Mouse (Mus musculus) heart, embryonic 16.5 days (tissue): ENCODE data around the gene Ddah1. TPM values are rescaled to one million over a fixed set of nuclear protein-coding genes. Genes with fewer than 3 reads are reported as not detected.
"Not testable (repeated sequence)": the region's sequence is repeated elsewhere in the genome, so short reads cannot be mapped to it uniquely, and the experiment has no call there.

Source experiments
- ATAC-seq: fragments of 200-750 bp; cut with Nextera tagmentation; replicated peaks from 2 replicates; pipeline ENCODE4 v1.8.0; 2017; ENCODE audit warnings: moderate number of reproducible peaks; ENCODE audit not compliant: insufficient read depth, low FRiP score; ENCODE audit errors: extremely low read depth
- H3K27ac ChIP-seq: fragments of 300-500 bp; sonication (generic); 2 replicates; pipeline ENCODE4 v1.5.1; 2014; ENCODE audit warnings: mild to moderate bottlenecking, low read length, control low read depth, moderate library complexity
- H3K27me3 ChIP-seq: fragments of 300-500 bp; sonication (generic); 2 replicates; pipeline ENCODE4 v1.6.1; 2014; ENCODE audit warnings: low read length, mixed read lengths; ENCODE audit not compliant: control insufficient read depth, insufficient read depth
- H3K36me3 ChIP-seq: fragments of 300-500 bp; sonication (generic); 2 replicates; pipeline ENCODE4 v1.6.1; 2014; ENCODE audit not compliant: control insufficient read depth, insufficient read depth
- H3K4me1 ChIP-seq: fragments of 300-500 bp; sonication (generic); 2 replicates; pipeline ENCODE4 v1.6.1; 2014; ENCODE audit warnings: low read length, mixed read lengths; ENCODE audit not compliant: control insufficient read depth, insufficient read depth
- H3K4me2 ChIP-seq: fragments of 300-500 bp; sonication (generic); 2 replicates; pipeline ENCODE4 v1.6.1; 2014; ENCODE audit warnings: low read depth, mild to moderate bottlenecking, control low read depth, low read length
- H3K4me3 ChIP-seq: fragments of 300-500 bp; sonication (generic); 2 replicates; pipeline ENCODE4 v1.5.1; 2014; ENCODE audit warnings: mild to moderate bottlenecking, control low read depth, low read length
- H3K9ac ChIP-seq: fragments of 300-500 bp; sonication (generic); 2 replicates; pipeline ENCODE4 v1.6.1; 2014; ENCODE audit warnings: low read length, control low read depth
- H3K9me3 ChIP-seq: fragments of 300-500 bp; sonication (generic); replicated peaks from 2 replicates; pipeline ENCODE4 v1.6.1; 2016; ENCODE audit warnings: low read length; ENCODE audit not compliant: control insufficient read depth
- WGBS: fragments of 180-500 bp; shearing (Covaris S2); extraction: QIAGEN DNeasy Blood & Tissue Kit; methylation state at CpG from one replicate; pipeline ENCODE4 v1.1.7; 2014; 5-methylcytosine and 5-hydroxymethylcytosine counted together
- polyA plus RNA-seq: library from polyadenylated mRNA; unstranded; fragments of >200 nt; fragmentation: Nextera tagmentation; extraction: Ambion mirVana; gene quantifications from 2 replicates; pipeline ENCODE4 v1.2.1, GENCODE M21; 2015

The Ddah1 gene
- polyA plus RNA-seq, 1 experiment from 2014 or later: 17.4 TPM

DNA sequence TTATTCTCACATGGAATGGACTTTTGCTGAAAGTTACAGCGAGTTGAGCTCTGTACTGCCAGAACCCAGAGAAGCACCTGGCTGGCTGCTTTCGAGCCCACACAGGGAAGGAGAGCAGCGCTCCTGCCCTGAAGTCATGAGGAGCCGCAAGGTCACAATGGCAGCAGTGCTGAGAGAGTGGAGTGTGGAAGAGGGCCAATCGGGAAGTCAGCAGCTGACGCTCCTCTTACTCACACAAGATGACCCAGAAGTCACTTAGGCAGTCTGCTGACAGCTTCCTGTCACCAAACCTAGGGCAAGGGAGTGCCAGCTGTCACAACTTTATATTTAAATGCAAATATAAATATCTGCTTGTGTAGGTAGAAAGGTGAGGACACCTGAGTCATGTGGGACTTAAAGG lies 154.8 kb downstream of the Ddah1 start:
- ATAC-seq: no peak

DNA sequence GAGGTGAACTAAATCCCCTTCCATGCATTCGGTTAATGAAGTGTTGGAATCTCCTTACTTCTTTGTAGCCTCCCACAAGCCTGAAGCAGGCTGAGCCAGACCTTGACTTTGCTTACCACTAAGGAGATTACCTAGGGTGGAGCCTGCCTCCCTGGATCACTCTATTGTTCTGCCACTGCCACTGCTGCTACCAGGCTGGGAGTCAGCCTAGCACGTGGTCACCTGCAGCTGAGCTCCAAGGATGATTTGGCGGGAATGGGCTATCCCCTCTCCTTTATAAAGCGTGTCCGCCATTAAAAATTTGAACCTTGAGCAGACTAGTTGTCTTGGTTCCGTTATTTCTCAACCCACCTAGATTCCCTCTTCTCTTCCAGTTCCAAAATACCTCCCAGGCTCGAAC lies 155.5 kb downstream of the Ddah1 start:
- not testable (repeated sequence) for H3K4me3 ChIP-seq, H3K4me2 ChIP-seq, H3K4me1 ChIP-seq, H3K9me3 ChIP-seq, H3K9ac ChIP-seq, H3K27me3 ChIP-seq, H3K36me3 ChIP-seq, ATAC-seq, H3K27ac ChIP-seq
- 78% methylated on average over 7 of the region's 7 CpGs for WGBS

More for the DNA sequence above, 154.8 kb downstream of the Ddah1 start:
- Histone ChIP-seq H3K27me3 (no peaks in the 10 kb centered on the region), H3K9me3 (peaks cover 1% of the 10 kb centered on the region), H3K36me3 (no peaks in the 10 kb centered on the region), H3K4me1 (peaks cover 4% of the 10 kb centered on the region), H3K4me3 (no peak overlapping the region), H3K27ac (no peak overlapping the region), H3K4me2 (no peak overlapping the region), H3K9ac (no peak overlapping the region)
- 63% methylated on average over 6 of the region's 6 CpGs for WGBS

DNA sequence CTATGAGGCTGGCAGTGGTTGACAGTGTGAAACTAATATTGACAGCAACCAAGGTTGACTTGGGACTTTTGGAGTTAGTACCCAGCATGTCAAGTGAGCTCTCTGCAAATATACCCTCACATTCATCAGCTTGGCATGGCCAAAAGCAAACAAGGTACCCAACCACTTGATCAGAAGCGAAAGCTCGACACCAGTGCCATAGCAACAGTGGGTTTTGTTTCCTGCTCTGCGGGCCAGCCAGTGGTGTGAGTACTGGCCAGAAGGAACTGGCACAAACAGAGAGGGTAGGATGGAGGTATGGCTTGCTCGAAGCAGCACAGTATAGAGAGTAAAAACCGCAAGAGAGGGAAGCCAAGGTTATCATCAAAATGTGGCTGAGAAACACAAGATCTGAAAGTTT lies 157.9 kb downstream of the Ddah1 start:
- no peaks in the 10 kb centered on the region for H3K27me3 ChIP-seq
- no peaks in the 10 kb centered on the region for H3K36me3 ChIP-seq
- H3K4me3 ChIP-seq: no peak overlapping the region
- H3K27ac ChIP-seq: no peak overlapping the region
- H3K4me2 ChIP-seq: no peak overlapping the region
- H3K9ac ChIP-seq: no peak overlapping the region
- 85% methylated on average over 5 of the region's 5 CpGs for WGBS
- peaks cover 4% of the 10 kb centered on the region for H3K4me1 ChIP-seq
- no peak for ATAC-seq
- H3K9me3 ChIP-seq: peaks cover 7% of the 10 kb centered on the region

DNA sequence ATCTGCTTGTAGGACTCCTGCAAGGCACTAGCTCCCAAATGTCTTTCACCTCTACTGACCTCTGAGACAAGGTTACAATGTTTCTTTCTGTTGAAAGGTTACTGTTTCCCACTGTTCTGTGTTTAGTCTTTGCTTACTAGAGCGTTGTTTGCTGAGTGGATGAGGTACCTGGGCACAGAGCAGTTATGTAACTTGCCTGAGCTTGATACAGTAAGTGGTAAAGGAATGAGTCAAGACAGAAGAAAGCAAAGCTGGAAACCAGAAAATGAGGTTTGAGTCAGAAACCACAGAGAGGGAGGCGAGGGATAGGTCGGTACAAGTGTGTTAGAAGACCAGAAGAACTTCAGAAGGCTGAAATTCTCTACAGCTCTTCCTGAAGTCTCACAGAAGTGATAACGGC lies 158.4 kb downstream of the Ddah1 start:
- 61% methylated on average over 4 of the region's 4 CpGs for WGBS
- Histone ChIP-seq H3K27ac (no peak overlapping the region), H3K4me1 (peaks cover 4% of the 10 kb centered on the region), H3K27me3 (no peaks in the 10 kb centered on the region), H3K9me3 (peaks cover 7% of the 10 kb centered on the region), H3K4me3 (no peak overlapping the region), H3K36me3 (no peaks in the 10 kb centered on the region), H3K4me2 (no peak overlapping the region), H3K9ac (no peak overlapping the region)
- ATAC-seq: no peak; the same call in 1 of the 2 replicates

DNA sequence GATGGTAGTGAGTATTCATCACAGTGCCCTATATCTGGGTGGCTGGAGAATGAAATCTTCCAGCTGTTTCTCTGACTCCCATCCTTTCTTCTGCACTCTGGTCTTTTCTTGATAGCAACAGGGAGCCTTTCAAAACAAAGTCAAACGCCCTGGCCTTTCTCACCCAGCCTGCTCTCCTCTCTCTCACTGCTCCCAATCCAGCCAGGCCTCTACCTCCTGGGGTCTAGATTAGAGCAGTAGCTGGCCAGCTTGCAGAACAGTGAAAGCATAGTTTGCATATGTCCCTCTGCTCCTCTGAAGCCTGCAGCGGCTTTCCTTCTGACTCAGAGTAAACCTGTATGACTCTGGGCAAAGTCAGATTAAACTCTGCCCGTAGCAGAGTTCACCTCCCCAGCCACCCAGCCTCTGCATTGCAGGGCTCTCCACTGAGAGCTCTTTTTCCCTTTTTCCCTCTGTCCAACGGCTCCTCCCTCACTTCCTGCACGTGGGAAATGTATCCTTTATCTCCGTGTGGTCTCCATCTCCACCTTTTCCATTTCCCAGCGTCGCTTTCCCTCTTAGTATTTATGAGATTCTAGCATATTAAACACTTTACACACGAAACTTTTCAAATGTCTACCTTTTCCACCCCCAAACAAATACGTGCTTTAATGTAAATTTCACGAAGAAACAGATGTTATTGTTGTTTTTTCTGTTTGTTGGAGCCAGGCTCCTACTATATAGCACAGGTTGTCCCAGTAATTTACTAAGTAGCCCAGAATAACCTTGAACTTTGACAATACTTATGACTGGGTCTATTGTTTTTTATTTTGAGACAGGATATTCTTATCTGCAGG lies 163.8 kb downstream of the Ddah1 start, which contains the start of gene Bcl10:
Bcl10 (plus strand) TSS at position 786 of the 836 bp plus-strand sequence.
- peaks cover 17% of the 10 kb centered on the region for H3K4me1 ChIP-seq
- WGBS: 29% methylated on average over 11 of the region's 11 CpGs
- H3K4me3 ChIP-seq: peak within 1 kb of the TSS; percentile 56

DNA sequence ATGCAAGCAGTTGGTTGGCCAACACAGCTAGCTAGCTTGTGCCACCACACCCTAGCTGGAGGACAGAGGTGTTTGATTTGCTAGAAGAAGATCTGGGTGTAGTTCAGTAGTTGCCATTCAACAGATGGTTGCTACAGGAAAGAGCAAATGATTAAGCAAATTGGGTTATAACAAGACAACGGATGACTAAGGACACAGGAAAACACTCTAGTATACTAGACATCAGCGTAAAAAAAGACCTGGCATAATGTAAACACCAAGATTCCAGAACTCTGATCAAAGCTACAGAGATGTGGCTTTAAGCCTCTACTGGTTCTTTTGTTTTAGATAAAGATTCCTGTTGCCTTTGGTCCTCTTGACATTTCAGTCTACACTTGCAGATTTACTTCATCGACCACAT lies 164.5 kb downstream of the Ddah1 start:
- Histone ChIP-seq H3K27ac (0 out of 2 replicates have a peak overlapping the region, but pooled peaks have one; percentile 45), H3K4me1 (peaks cover 17% of the 10 kb centered on the region), H3K9ac (no peak overlapping the region), H3K36me3 (no peaks in the 10 kb centered on the region), H3K9me3 (peaks cover 7% of the 10 kb centered on the region), H3K4me2 (no peak overlapping the region), H3K4me3 (no peak overlapping the region), H3K27me3 (no peaks in the 10 kb centered on the region)
- 50% methylated on average over 3 of the region's 3 CpGs for WGBS
- ATAC-seq: no peak

More for the DNA sequence above, 163.8 kb downstream of the Ddah1 start, which contains the start of gene Bcl10:
- H3K9me3 ChIP-seq: peaks cover 7% of the 10 kb centered on the region
- no peaks in the 10 kb centered on the region for H3K36me3 ChIP-seq
- no peak for ATAC-seq
- H3K4me2 ChIP-seq: peak within 1 kb of the TSS; percentile 78
- peak within 1 kb of the TSS; percentile 89 for H3K27ac ChIP-seq
- H3K27me3 ChIP-seq: no peaks in the 10 kb centered on the region
- H3K9ac ChIP-seq: peak within 1 kb of the TSS; percentile 63

DNA sequence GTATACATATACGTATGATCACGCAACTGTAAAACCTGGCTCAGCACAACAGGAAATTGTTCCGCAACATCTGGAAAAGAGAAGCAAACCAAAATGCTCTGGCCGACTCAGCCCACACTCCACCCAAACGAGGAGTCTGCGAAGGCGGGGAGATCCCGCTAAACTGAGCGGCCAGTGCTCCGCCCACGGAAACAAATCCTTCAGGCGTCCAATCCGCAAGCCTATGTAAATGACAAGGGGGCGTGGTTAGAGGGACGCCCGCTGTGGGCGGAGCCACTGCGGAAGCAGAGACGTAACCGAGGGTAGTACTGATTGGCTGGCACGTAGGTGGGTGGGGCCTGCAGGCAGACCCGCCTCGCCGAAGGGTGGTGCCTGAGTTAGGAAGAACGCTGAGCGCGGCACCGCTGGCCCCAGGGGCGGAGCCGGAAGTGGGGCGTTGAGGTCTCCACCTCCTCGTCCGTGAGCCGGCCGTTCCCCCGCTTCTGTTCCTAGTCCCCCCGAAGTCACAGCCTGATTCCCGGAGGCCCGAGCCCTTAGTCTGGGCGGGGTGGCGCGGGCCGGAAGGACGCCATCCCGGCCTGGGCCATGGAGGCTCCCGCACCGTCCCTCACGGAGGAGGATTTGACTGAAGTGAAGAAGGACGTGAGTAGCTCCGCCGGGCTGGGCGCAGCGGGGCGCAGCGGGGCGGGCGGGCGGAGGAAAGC lies 165.6 kb downstream of the Ddah1 start:
- Histone ChIP-seq H3K4me3 (peak overlapping the region; percentile 95), H3K27ac (peak overlapping the region; percentile 96), H3K9me3 (no peaks in the 10 kb centered on the region; the same call in 1 of the 2 replicates), H3K4me2 (peak overlapping the region; percentile 81), H3K36me3 (no peaks in the 10 kb centered on the region), H3K27me3 (no peaks in the 10 kb centered on the region), H3K9ac (peak overlapping the region; percentile 94), H3K4me1 (peaks cover 17% of the 10 kb centered on the region)
- peak; percentile 100 for ATAC-seq
- under 1% methylated on average over 58 of the region's 58 CpGs for WGBS

DNA sequence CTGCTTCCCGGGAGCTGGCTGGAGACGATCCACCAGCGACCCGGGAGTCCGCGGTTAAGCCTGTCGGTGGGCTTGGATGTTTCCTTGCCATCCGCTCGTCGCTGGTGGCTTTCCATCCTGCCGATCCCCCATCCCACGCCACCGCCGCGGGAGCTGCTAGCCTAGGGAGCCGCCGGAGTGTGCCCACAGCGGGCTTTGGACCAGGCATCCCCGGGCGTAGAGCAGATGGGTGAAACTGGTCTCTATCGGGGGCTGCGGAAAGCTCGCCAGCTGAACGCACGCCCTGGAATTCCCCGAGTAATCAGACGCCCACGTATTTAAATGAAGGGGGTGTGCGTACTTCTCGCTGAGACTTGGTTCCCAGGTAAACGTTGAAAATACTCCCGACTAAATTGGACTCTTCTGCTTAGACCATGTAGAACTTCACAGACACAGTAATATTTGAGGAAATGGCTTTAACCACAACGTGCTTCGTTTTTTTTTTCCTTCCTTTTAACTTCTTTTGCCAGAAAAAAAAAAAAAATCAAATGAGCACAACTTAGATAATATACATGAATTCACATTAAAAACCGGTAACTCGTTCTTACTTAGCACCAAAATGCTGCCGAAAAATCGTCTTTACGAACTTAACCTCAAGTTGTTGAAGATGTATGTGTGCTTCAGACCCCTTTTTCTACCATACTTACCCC lies 166.3 kb downstream of the Ddah1 start:
- Histone ChIP-seq H3K4me2 (peak overlapping the region; percentile 81), H3K4me1 (peaks cover 17% of the 10 kb centered on the region), H3K27me3 (no peaks in the 10 kb centered on the region), H3K4me3 (peak overlapping the region; percentile 95), H3K9me3 (no peaks in the 10 kb centered on the region), H3K27ac (peak overlapping the region; percentile 96), H3K9ac (peak overlapping the region; percentile 94), H3K36me3 (no peaks in the 10 kb centered on the region)
- peak; percentile 5 for ATAC-seq
- WGBS: 3% methylated on average over 39 of the region's 39 CpGs
